Mouse (Mus musculus) MEL (cell line): ENCODE measurements around the gene Zc3hc1. TPM values are rescaled to one million over a fixed set of nuclear protein-coding genes. Genes with fewer than 3 reads are reported as not detected.

Source experiments
- DNase-seq: peaks from one replicate; pipeline ENCODE4 v3.0.0; 2011; ENCODE audit warnings: low read depth, low spot score
- H3K27ac ChIP-seq: 2 replicates; pipeline ENCODE4 v1.5.1; 2012; ENCODE audit warnings: low read depth, mild to moderate bottlenecking, control low read depth, low read length, moderate library complexity; ENCODE audit not compliant: control insufficient read depth
- H3K27me3 ChIP-seq, 2 experiments: fragments of 150-350 bp in 1 of 2; sonication (generic) in 1 of 2; 2 replicates each; pipeline ENCODE4 v1.6.1; 2012; ENCODE audit warnings: low read length in 2 of 2, mild to moderate bottlenecking in 2 of 2, improper control_type of control experiment in 1 of 2, moderate library complexity in 1 of 2; ENCODE audit not compliant: insufficient read depth in 2 of 2, control insufficient read depth in 1 of 2
- H3K36me3 ChIP-seq, 2 experiments: 2 replicates each; pipeline ENCODE4 v1.6.1; 2012 to 2014; ENCODE audit warnings: low read length in 2 of 2, improper control_type of control experiment in 1 of 2, inconsistent platforms in 1 of 2, mild to moderate bottlenecking in 1 of 2; ENCODE audit not compliant: insufficient read depth in 2 of 2, control insufficient read depth in 1 of 2
- H3K4me1 ChIP-seq, 2 experiments: fragments of 150-350 bp in 1 of 2; sonication (generic) in 1 of 2; 2 replicates each; pipeline ENCODE4 v1.6.1; 2012; ENCODE audit warnings: low read length in 2 of 2, improper control_type of control experiment in 1 of 2, mild to moderate bottlenecking in 1 of 2; ENCODE audit not compliant: insufficient read depth in 2 of 2, control insufficient read depth in 1 of 2
- H3K4me3 ChIP-seq, 2 experiments: fragments of 150-350 bp in 1 of 2; sonication (generic) in 1 of 2; 2 replicates each; pipeline ENCODE4 v1.5.1; 2012; ENCODE audit warnings: low read depth in 2 of 2, low read length in 2 of 2, mild to moderate bottlenecking in 2 of 2, moderate library complexity in 2 of 2, control low read depth in 1 of 2, improper control_type of control experiment in 1 of 2; ENCODE audit not compliant: control insufficient read depth in 1 of 2, insufficient read depth in 1 of 2
- H3K79me2 ChIP-seq: 2 replicates; pipeline ENCODE4 v1.6.1; 2012; ENCODE audit warnings: mild to moderate bottlenecking, low read length, moderate library complexity; ENCODE audit not compliant: control insufficient read depth, poor library complexity, insufficient read depth
- H3K9ac ChIP-seq: 2 replicates; pipeline ENCODE4 v1.6.1; 2012; ENCODE audit warnings: low read depth, mild to moderate bottlenecking, control low read depth, low read length, moderate library complexity; ENCODE audit not compliant: control insufficient read depth, poor library complexity, severe bottlenecking
- H3K9me3 ChIP-seq: fragments of 150-350 bp; sonication (generic); replicated peaks from 2 replicates; pipeline ENCODE4 v1.6.1; 2012; ENCODE audit warnings: mild to moderate bottlenecking, low read length, improper control_type of control experiment, moderate library complexity; ENCODE audit not compliant: insufficient read depth
- BHLHE40 ChIP-seq: IDR thresholded peaks from 2 replicates; pipeline ENCODE4 v1.6.1; 2012; ENCODE audit warnings: low read depth, mild to moderate bottlenecking, inconsistent platforms, low read length, improper control_type of control experiment, borderline replicate concordance
- CHD1 ChIP-seq: IDR thresholded peaks from 2 replicates; pipeline ENCODE4 v1.6.1; 2012; ENCODE audit warnings: low read depth, mild to moderate bottlenecking, inconsistent platforms, low read length, improper control_type of control experiment
- CHD2 ChIP-seq: IDR thresholded peaks from 2 replicates; pipeline ENCODE4 v1.6.1; 2011; ENCODE audit warnings: low read length, improper control_type of control experiment
- CTCF ChIP-seq, 3 experiments: IDR thresholded peaks in 2 of 3; conservative IDR thresholded peaks in 1 of 3; 2 replicates each; pipeline ENCODE4 v1.5.1; 2011 to 2012; ENCODE audit warnings: low read length in 3 of 3, low read depth in 2 of 3, mild to moderate bottlenecking in 2 of 3, improper control_type of control experiment in 1 of 3, inconsistent platforms in 1 of 3, mixed read lengths in 1 of 3, moderate library complexity in 1 of 3; ENCODE audit not compliant: control insufficient read depth in 1 of 3, insufficient read depth in 1 of 3, poor library complexity in 1 of 3, severe bottlenecking in 1 of 3
- GATA1 ChIP-seq: IDR thresholded peaks from 2 replicates; pipeline ENCODE4 v1.6.1; 2011; ENCODE audit warnings: low read depth, low read length, improper control_type of control experiment
- JUND ChIP-seq: IDR thresholded peaks from 2 replicates; pipeline ENCODE4 v1.6.1; 2011; ENCODE audit warnings: low read depth, mild to moderate bottlenecking, improper control_type of control experiment, low read length
- MAFK ChIP-seq: IDR thresholded peaks from 2 replicates; pipeline ENCODE4 v1.6.1; 2011; ENCODE audit warnings: low read depth, mild to moderate bottlenecking, low read length, improper control_type of control experiment, borderline replicate concordance
- MXI1 ChIP-seq: IDR thresholded peaks from 2 replicates; pipeline ENCODE4 v1.6.1; 2011; ENCODE audit warnings: mild to moderate bottlenecking, low read depth, low read length, improper control_type of control experiment
- MYB ChIP-seq: IDR thresholded peaks from 2 replicates; pipeline ENCODE4 v1.6.1; 2011; ENCODE audit warnings: mild to moderate bottlenecking, low read depth, low read length, improper control_type of control experiment
- MYC ChIP-seq: IDR thresholded peaks from 2 replicates; pipeline ENCODE4 v1.6.1; 2011; ENCODE audit warnings: low read depth, mild to moderate bottlenecking, low read length, improper control_type of control experiment, moderate library complexity
- NELFE ChIP-seq: IDR thresholded peaks from 2 replicates; pipeline ENCODE4 v1.6.1; 2011; ENCODE audit warnings: low read depth, low read length, improper control_type of control experiment
- POLR2A ChIP-seq, 2 experiments: IDR thresholded peaks; 2 replicates each; pipeline ENCODE4 v1.6.1; 2011 to 2012; ENCODE audit warnings: low read length in 2 of 2, mild to moderate bottlenecking in 2 of 2, control low read depth in 1 of 2, improper control_type of control experiment in 1 of 2, low read depth in 1 of 2, moderate library complexity in 1 of 2; ENCODE audit not compliant: control insufficient read depth in 1 of 2, insufficient read depth in 1 of 2, poor library complexity in 1 of 2
- POLR2AphosphoS2 ChIP-seq: IDR thresholded peaks from 2 replicates; pipeline ENCODE4 v1.6.1; 2011; ENCODE audit warnings: low read length, improper control_type of control experiment
- RAD21 ChIP-seq: IDR thresholded peaks from 2 replicates; pipeline ENCODE4 v1.6.1; 2011; ENCODE audit warnings: mild to moderate bottlenecking, low read depth, low read length, improper control_type of control experiment
- RCOR1 ChIP-seq: IDR thresholded peaks from 2 replicates; pipeline ENCODE4 v1.6.1; 2012; ENCODE audit warnings: low read depth, mild to moderate bottlenecking, inconsistent platforms, low read length, improper control_type of control experiment
- SMC3 ChIP-seq: IDR thresholded peaks from 2 replicates; pipeline ENCODE4 v1.6.1; 2011; ENCODE audit warnings: low read depth, low read length, improper control_type of control experiment
- TCF12 ChIP-seq: IDR thresholded peaks from 2 replicates; pipeline ENCODE4 v1.6.1; 2014; ENCODE audit warnings: low read depth, mild to moderate bottlenecking, inconsistent platforms, low read length, improper control_type of control experiment, moderate library complexity
- UBTF ChIP-seq: IDR thresholded peaks from 2 replicates; pipeline ENCODE4 v1.6.1; 2012; ENCODE audit warnings: low read depth, mild to moderate bottlenecking, inconsistent platforms, low read length, improper control_type of control experiment, moderate library complexity, borderline replicate concordance; ENCODE audit not compliant: insufficient read depth
- USF1 ChIP-seq: IDR thresholded peaks from 2 replicates; pipeline ENCODE4 v1.6.1; 2014; ENCODE audit warnings: low read depth, mild to moderate bottlenecking, inconsistent platforms, low read length, improper control_type of control experiment, moderate library complexity
- USF2 ChIP-seq, 2 experiments: IDR thresholded peaks; 2 replicates each; pipeline ENCODE4 v1.6.1; 2011 to 2012; ENCODE audit warnings: improper control_type of control experiment in 2 of 2, low read length in 2 of 2, borderline replicate concordance in 1 of 2, inconsistent platforms in 1 of 2, low read depth in 1 of 2, mild to moderate bottlenecking in 1 of 2; ENCODE audit not compliant: insufficient read depth in 1 of 2
- ZC3H11A ChIP-seq: IDR thresholded peaks from 2 replicates; pipeline ENCODE4 v1.6.1; 2012; ENCODE audit warnings: low read depth, mild to moderate bottlenecking, inconsistent platforms, low read length, improper control_type of control experiment
- ZKSCAN1 ChIP-seq: IDR thresholded peaks from 2 replicates; pipeline ENCODE4 v1.6.1; 2012; ENCODE audit warnings: low read depth, mild to moderate bottlenecking, inconsistent platforms, low read length, improper control_type of control experiment, moderate library complexity
- ZNF384 ChIP-seq: IDR thresholded peaks from 2 replicates; pipeline ENCODE4 v1.6.1; 2012; ENCODE audit warnings: low read depth, mild to moderate bottlenecking, inconsistent platforms, low read length, improper control_type of control experiment
- polyA plus RNA-seq, 2 experiments: library from polyadenylated mRNA; stranded (reverse) in 1 of 2; unstranded in 1 of 2; fragments of >175 nt in 1 of 2; fragments of >200 nt in 1 of 2; gene quantifications; 2 replicates each; pipeline versions ENCODE4 v1.2.1 to v1.2.4; 2012; ENCODE audit warnings: low replicate concordance in 2 of 2, low read depth in 1 of 2; ENCODE audit not compliant: insufficient read length in 2 of 2, insufficient read depth in 1 of 2, missing spikeins in 1 of 2
- total RNA-seq: library from RNA; depleted of rRNA; stranded (reverse); fragments of 300-350 nt; gene quantifications from 2 replicates; pipeline ENCODE4 v1.2.3, GENCODE M21; 2012

Gene Zc3hc1
- total and polyA plus RNA-seq, 3 experiments, result 59.8 to 87.7 TPM; not detected in 1

DNA sequence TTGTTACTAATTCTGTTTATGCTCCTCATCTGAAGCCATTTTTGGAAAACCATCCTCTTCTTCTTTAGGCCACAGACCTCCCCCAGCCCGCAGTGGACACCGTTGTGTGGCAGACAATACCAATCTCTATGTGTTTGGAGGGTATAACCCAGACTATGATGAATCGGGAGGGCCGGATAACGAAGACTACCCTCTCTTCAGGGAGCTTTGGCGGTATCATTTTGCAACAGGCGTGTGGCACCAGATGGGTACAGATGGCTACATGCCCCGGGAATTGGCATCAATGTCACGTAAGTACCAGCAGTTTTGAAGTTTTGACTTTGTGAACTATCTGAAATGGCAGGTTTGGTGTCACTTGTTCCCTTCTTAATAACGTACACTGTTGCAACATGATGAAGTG, 48.7 kb upstream of the Zc3hc1 start:
- no peaks in the 10 kb centered on the region for H3K79me2 ChIP-seq
- no peaks in the 10 kb centered on the region; a peak in 1 of 4 replicates for H3K4me1 ChIP-seq
- H3K9ac ChIP-seq, result no peak overlapping the region
- DNase-seq, result no peak
- H3K36me3 ChIP-seq, result peaks cover 0 to 2% of the 10 kb centered on the region in 2 experiments; a peak in 2 of 4 replicates
- H3K27me3 ChIP-seq, result no peaks in the 10 kb centered on the region
- TF ChIP-seq USF1 (no peak), TCF12 (no peak), SMC3 (no peak), CHD1 (no peak), MYB (no peak), NELFE (no peak), POLR2A (IDR thresholded peaks at IDR 0.05; ENCODE audit: control insufficient read depth in 1 of 2, insufficient read depth in 1 of 2, low read depth in 1 of 2, low read length in 2 of 2, poor library complexity in 1 of 2) (no peak), BHLHE40 (no peak)
- no peaks in the 10 kb centered on the region for H3K9me3 ChIP-seq
- no peak overlapping the region for H3K27ac ChIP-seq
- H3K4me3 ChIP-seq, result no peak overlapping the region

DNA sequence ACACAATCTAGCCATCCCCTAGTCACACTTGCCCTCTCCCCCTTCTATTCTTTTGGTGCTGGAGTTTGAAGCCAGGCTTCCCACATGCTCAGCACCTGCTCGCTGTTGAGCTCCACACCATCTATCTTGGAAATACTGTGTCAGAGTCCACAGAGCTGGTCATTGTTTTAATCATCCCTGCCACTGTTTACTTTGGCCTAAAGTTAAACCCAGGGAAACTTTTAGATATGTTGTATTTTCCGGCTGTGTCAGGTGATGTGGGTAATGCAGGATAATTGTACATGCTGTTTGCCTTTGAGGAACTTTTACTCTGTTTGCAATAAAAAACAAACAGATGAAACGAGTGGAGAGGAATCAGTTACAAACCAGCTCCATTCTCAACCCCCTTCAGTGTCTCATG, 46.2 kb upstream of the Zc3hc1 start:
- Histone ChIP-seq H3K9me3 (no peaks in the 10 kb centered on the region), H3K79me2 (no peaks in the 10 kb centered on the region; the same call in 1 of the 2 replicates), H3K27ac (no peak overlapping the region), H3K9ac (no peak overlapping the region), H3K4me1 (no peaks in the 10 kb centered on the region; a peak in 1 of 4 replicates), H3K36me3 (no peaks in the 10 kb centered on the region; a peak in 1 of 4 replicates)
- no peak for DNase-seq
- TF ChIP-seq MYC (no peak), POLR2A (IDR thresholded peaks at IDR 0.05; ENCODE audit: control insufficient read depth in 1 of 2, insufficient read depth in 1 of 2, low read depth in 1 of 2, low read length in 2 of 2, poor library complexity in 1 of 2) (no peak), RCOR1 (no peak), RAD21 (no peak), SMC3 (no peak), USF2 (IDR thresholded peaks at IDR 0.05; ENCODE audit: borderline replicate concordance in 1 of 2, insufficient read depth in 1 of 2, low read depth in 1 of 2, low read length in 2 of 2) (no peak), POLR2AphosphoS2 (no peak), ZKSCAN1 (no peak), ZC3H11A (no peak), MYB (no peak), MXI1 (no peak), GATA1 (no peak), JUND (no peak), CHD2 (no peak), ZNF384 (no peak), UBTF (no peak), MAFK (no peak), CTCF (IDR thresholded peaks at IDR 0.05 in 2 of 3, conservative IDR thresholded peaks at IDR 0.05 in 1 of 3; ENCODE audit: control insufficient read depth in 1 of 3, insufficient read depth in 1 of 3, low read depth in 2 of 3, low read length in 3 of 3, poor library complexity in 1 of 3, severe bottlenecking in 1 of 3) (no peak), TCF12 (no peak)
- TF ChIP-seq, all 39 proteins: peak for 0
- Histone ChIP-seq H3K27me3 (no peaks in the 10 kb centered on the region), H3K4me3 (no peak overlapping the region)
